Mouse (Mus musculus): Measurements from ENCODE around the gene Elmod3. TPM values are rescaled to one million over a fixed set of nuclear protein-coding genes. Genes with fewer than 3 reads are reported as not detected.

Elmod3 gene
- polyA plus RNA-seq, 1 experiment from 2014 or later, result 11.8 TPM

DNA sequence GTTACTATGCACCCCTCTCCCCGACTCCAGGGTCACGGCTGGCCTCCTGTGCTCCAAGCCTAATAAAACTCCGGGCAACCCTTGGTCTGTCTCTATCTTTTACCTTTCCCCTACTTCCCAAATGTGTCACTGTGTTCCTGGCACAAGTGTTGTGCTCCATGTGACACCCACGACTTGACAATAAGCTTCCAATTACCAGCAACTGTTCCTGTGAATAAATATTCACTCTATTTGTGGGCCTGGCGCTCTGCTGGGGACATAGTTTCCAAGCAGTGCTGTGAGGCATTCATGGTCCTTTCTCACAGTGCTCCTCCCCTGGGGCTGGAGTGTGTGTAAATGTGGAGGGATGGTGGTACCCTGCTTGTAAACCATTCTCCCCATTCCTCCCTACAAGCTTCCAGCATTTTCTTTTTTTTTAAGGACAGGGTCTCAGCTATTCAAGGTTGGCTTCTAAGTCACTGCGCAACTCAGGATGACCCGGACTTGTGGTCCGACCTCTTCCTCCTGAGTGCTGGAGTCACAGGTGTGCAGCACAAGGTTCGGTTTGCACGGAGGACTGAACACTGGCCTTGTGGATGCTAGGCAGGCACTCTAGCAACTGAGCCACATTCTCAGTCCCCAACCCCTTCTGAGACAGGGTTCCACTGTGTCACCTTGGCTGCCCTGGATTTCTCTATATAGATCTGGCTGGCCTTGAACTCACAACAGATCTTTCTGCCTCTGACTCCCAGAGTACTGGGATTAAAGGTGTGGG, 27.4 kb downstream of the Elmod3 start:
- no peak for DNase-seq (ENCODE audit: low spot score)

DNA sequence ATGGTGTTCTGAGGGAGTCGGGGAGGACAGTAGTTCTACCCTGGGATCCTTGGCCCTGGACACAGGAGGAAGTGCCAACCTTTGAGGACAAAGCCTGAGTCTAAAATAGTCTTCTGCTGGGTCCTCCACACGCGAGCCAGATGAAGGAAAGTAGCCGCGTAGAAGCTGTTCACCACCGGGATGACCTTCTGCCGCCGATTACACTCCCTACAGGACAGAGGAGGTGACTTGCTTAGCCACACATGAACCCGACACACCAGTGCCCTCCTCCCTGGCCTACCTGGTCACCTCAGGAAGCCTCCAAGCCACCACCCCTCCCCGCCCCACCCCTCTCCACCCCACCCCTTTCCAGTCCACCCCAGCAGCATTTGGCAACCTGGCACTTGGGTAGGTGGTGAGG, 29.5 kb downstream of the Elmod3 start:
- DNase-seq (ENCODE audit: low spot score), result no peak

DNA sequence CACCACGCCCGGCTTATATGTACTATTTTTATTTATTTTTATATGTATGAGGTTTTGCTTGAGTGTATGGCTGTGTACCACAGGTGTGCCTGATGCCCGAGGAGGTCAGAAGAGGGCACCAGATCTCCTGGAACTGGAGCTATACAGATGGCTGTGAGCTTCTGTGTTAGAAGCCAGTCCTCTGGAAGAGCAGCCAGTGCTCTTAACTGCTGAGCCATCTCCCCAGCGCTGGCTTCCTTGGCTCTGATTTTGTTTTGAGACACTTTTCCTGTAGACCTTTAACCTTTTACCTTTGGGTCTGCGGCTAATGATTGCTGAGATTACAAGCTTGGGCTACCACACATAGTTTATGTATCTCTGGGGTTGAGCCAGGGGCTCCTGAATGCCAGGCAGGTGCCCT, 30.7 kb downstream of the Elmod3 start:
- DNase-seq (ENCODE audit: low spot score), result no peak

DNA sequence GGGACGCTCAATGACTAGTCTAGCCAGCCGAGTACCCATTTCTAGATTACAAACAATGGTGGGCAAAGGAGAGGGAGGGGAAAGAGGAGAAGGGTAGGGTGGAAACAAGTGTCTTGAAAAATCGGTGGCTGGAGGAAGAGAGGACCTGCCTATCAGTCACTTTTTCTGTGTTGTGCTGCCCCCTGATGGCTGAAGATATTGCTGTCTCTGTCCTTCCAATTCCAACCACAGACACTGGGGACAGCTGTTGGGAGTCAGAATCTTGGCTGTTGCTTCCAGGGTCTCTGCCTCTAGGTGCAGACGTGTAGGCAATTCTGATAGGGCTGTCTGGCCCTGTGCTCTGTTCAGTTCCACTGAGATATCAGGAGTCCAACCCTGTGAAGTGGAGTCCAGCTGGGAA, 32.2 kb downstream of the Elmod3 start:
- peak; percentile 85 for DNase-seq (ENCODE audit: low spot score)

DNA sequence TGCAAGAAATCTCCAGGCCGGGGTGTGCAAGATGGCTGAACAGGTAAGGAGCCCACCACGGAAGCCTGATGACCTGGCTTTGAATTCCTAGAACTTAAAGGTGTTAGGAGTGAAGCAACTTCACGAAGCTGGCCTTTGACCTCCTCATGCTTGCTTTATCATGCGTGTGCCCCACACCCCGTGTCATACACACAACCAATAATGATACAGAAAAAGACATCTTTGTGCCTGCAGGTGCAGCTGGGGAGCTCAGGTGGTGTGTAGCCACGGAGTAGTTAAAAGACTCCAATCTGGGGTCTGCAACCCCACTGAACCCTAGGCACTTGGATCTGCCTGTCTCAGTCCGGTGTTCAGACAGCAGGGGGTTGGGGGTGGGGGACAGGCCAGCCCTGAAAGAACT, 32.7 kb downstream of the Elmod3 start:
- no peak for DNase-seq (ENCODE audit: low spot score)

DNA sequence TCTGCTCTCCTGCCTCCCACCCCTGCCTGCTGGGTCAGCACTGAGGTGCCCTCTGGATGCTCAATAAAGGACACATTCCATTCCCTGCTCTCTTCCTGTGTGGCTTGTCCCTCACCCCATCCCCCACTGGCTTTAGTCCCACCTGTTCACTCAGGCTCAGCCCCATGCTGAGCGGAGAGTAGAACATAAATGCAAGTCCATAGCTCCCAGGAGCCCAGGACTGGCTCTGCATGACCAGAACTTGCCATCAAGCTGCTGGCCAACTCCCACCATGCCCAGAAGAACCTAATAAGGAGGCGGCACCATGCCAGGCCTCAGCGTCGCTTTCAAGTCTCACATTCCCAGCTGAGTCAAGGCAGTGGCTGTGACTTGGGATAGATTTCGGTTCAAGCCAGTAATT, 35.3 kb downstream of the Elmod3 start:
- DNase-seq (ENCODE audit: low spot score), result no peak

DNA sequence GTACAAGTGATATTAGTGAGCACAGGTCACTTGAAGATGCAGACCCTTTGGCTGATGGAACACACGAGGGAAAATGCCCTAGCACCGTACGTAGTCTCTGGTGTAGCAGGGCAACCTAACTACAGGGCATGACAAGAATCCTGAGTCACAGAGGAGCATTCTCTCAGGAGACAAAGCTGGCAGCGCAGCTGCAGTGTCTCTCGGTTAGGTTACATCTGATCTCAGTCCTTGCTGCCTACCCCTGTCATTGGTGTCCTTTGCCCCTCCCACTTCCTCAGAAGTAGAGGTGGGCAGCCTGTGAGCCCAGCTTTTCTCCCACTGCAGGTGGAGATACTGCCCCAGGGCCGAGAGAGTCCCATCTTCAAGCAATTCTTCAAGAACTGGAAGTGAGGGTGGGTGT, 35.7 kb downstream of the Elmod3 start:
- peak; percentile 51 for DNase-seq (ENCODE audit: low spot score)

DNA sequence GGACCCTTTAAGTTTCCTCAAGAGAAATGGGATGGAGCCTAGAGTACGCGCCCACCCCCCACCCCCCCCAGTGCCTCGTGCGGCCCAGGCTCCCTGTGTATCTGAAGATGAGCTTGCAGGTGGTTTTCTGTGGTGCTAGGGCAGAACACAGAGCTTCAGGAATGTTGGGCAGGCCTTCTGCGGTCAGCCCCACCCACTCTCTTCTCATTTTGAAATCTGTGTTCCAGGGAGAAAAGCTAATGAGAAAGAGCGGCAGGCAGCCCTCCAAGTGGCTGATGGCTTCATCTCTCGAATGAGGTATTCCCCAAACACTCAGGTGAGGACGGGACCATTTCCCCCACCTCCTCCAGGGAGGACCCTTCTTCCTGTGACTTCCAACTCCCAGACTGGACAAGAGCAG, 37.4 kb downstream of the Elmod3 start:
- DNase-seq (ENCODE audit: low spot score), result no peak

DNA sequence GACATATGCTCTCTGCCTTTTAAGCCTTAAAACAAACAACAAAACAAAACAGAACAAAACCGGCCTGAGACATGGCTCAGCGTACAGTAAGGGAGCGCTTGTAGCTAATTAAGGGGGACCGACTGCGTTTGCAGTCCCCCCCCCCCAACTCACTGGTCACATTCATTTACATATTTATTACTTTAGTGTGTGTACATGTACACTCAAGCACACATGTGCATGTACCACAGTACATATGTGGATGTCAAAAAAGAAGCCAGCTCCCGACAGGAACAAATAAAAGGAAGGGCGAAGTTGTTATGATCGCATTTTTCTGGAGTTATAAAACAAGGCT, 45.2 kb downstream of the Elmod3 start:
- DNase-seq (ENCODE audit: low spot score), result no peak

DNA sequence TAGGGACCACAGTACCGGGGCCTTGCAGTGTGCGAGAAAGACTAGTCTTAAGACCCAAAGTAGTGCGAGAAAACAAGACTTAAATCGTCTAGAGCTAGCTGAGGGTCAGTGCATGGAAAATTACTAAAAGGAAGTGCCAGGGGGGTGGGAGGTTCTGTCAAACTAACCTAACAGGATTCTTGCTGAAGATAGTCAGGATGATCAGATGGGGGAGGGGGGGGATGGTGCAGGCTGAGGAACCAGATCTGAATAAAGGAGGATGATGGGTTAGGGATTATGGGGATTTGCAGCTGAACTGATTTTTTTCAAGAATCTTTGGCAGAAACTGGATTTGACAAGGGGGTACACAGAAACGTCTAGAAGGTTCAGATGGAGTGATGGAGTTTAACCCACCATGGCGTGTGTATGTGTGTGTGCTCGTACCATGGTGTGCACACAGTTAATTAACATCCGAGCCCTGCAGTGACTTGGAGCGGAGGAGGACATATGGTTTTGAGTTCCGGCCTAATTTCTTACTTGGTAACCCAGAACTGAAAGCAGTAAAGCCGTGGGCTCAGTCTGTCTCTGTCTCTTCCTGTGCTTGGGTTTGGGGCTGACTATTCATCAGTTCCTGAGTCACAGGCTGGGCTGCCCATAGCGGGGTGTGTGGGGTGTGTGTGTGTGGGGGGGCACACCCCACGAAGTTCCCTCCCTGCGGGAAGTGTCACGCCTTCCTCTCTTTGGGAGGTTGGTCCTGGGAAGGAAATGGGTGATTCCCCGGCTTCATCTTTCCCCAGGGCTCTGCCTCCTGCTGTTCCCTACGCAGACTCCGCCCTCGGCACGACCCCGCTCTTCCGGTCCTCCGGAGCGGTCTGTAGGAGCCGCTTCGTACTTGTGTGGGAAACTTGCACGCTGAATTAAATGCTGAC, 45.8 kb downstream of the Elmod3 start:
- DNase-seq (ENCODE audit: low spot score), result peak; percentile 76

DNA sequence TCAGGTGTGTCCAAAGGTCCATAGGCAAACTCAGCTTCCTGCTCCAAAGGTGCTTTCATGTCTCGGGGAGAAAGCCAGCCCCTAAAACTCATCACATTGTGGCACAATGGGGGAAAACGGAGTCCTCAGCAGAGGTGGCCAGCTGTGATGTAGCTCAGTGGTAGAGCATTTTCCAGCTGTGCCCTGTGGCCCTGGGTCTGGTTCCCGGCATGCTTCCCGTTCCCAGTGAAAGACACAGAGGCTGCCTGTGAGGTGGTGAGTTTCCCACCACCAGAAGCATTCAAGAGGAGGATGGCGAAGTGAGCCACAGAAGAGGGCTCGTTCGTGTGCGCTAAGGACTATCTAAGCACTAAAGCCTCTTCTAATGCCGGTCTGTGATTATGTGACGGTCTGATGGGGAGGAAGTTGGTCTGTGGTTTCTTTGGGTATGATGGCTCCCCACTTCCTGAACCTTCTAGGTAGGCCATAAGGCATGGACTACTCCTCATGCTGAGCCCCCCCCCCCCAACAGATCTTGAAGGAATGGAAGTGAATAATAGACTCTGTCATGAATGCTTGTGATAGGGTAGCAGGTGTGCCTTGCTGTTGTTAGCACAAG, 47.6 kb downstream of the Elmod3 start:
- peak; percentile 32 for DNase-seq (ENCODE audit: low spot score)

DNA sequence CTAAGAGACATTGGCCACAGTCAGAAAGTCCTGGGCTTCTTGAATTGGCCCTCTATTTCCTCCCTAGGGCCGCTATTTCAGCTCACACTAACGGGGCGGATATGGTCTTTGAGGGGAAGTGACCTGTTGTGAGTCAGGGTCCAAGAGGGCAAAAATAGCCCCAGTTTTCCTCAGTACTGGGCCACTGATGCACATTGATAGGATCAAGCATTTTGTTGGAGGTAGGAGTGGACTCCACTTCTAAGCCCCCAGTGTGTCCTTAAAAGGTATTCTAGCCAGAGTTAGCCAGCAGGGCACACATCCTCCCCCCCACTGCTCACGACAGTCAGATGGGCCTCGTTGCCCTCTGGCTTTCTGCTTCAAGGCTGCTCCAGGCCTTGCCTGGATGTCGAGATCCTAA, 48.2 kb downstream of the Elmod3 start:
- no peak for DNase-seq (ENCODE audit: low spot score)

DNA sequence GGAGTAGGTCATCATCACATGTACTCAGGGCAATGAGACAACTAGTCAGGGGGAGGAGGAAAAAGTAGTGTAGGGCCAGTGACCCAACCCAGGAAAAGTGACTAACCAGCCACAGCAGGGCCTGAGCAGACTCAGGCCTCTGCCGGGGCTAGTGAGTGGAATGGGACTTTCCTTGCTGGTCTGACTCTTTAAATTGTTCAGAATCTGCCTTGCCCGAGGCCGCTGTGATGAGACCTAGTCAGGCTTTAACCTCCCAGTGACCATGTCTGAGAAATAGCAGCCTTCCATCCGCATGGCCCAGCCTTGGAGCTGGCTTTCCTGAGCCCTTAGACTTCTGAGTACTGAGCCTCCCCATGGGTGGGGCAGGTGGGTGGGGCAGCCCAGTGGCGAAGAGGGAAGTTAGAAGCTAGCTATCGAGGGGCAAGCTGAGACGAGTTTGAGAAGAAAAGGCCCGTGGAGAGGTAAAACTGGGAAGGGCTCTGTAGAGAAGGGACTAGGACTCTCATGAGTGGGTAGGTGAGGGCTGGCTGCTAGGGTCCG, 49.1 kb downstream of the Elmod3 start:
- no peak for DNase-seq (ENCODE audit: low spot score)

DNA sequence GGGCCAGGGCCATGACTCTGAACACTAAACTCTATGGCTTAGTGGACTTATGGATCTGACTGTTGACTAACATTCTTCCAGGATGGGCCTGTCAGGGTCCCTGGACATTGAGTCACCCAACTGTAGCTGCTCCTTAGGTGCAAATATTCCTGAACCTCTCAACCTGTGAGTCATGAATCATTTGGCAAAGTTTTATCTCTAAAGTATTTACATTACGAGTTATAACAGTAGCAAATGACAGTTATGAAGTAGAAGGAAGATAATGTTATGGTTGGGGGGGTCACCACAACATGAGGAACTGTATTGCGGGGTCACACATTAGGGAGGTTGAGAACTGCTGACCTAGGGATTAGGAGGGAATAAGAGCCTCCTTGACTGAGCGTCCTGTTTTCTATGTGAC, 50.4 kb downstream of the Elmod3 start:
- no peak for DNase-seq (ENCODE audit: low spot score)

DNA sequence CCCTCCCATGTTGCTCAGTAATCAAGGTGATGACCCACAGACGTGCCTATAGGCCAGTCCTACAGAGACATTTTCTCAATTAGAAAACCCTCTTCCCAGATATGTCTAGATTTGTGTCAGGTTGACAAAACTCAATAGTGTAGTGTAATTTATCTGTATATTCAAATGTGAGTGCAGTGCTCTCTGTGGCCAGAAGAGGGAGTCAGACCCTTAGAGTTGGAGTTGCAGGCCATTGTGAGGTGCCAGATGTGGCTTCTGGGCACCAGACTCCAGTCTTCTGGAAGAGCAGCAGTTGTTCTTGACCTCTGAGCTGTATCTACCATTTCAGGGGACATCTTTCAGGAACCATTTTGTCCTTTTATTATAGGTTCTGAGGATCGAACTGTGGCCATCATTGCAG, 51.1 kb downstream of the Elmod3 start:
- DNase-seq (ENCODE audit: low spot score), result no peak

DNA sequence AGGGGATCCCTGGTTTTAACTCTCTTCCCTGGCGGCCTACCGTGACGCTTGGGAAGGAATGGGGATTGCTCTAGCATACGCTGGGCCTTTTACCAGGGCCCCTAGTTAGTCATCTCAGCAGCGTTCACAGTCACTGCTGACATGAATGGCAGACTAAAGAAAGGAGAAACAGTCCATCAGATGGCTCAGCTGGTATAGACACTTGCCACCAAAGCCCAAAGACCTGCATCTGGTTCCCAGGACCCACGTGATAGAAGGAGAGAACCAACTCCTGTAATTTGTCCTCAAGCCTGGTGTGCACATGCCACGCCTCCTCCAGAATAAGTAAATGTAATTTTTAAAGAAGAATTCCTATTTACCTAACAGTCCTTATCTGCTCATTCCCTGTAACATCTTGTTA, 52.8 kb downstream of the Elmod3 start:
- no peak for DNase-seq (ENCODE audit: low spot score)

DNA sequence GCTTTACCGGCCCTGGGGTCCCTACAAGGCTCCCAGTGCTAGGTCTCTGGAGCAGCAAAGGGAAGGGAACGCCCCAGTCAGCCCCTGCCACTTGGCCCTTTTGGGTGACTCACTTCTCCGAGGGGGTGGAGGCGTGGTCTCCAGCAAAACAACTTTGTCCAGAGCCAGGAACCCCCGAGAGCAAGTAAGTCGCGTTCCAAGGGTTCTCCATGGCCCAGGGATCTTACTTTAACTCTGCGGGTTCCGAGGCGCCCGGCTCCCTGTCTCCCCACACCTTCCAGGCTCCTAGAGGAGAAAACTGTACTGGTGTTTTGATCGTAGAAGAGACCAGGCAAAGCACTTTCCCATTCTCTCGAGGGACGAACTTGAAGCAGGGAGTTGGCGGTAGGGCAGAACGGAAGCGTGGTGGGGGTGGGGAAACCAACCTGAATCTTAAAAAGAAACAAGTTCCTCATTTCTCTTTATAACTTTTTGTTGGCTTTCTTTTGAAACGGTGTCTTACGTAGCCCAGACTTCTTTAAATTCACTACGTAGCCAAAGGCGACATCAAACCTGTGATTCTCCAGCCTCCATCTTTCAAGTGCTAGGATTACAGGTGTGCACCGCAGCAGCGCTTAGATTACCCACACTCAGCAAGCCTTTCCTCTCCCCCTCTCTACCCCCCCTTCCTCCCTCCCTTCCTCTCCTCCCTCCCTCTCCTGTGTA, 53.8 kb downstream of the Elmod3 start, which contains the start of gene Capg:
Gene Capg (plus strand): TSS at position 109 of the 705 bp plus-strand sequence.
- peak; percentile 75 for DNase-seq (ENCODE audit: low spot score)

DNA sequence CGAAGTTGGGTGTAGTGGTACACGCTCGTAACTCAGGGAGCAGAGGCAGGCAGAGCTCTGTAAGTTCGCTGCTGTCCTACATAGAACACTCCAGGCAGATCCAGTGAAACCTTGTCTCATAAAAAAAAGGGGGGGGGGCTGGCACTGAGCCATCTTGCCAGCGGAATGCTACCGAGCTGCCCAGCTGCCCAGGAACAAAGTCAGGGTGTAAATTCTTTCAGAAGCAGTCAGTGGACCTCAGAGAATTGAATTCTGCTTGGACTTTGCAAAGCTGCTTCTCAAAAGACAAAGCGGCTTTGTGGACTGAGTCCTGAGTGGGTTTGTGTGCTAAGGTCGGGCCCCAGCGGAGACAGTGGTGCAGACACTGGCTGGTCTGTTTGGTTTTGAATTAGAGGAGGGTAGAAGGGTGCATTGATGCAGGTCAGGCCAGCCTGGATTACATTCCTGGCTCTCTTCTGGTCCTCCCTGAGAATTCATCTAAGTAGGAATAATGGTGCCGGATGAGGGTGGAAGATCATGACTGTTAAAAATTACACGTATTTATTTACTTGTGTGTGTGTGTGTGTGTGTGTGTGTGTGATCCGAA, 54.9 kb downstream of the Elmod3 start:
- no peak for DNase-seq (ENCODE audit: low spot score)

DNA sequence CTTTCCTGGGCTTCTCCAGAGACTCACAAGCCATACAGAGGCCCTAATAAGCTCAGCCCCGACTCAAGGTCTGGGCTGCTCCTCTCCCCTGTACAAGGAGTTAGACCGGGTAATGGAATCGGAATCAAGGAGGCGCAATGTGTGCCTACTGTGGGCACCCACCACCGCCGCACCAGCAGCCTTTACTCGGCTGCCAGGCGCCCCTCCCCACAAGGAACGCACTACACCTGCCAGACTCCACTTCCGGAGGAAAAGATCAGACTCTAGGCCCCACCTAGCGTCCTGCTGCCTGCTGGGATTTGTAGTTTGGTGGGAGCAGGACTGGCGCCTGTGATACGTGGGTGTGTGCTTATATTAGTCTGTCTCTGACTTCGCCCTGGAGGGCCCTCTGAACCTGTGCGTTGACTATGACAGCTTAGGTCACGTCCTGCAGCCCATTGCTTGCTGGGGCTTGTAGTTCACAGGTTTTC, 59.6 kb downstream of the Elmod3 start:
- DNase-seq (ENCODE audit: low spot score), result peak; percentile 90

DNA sequence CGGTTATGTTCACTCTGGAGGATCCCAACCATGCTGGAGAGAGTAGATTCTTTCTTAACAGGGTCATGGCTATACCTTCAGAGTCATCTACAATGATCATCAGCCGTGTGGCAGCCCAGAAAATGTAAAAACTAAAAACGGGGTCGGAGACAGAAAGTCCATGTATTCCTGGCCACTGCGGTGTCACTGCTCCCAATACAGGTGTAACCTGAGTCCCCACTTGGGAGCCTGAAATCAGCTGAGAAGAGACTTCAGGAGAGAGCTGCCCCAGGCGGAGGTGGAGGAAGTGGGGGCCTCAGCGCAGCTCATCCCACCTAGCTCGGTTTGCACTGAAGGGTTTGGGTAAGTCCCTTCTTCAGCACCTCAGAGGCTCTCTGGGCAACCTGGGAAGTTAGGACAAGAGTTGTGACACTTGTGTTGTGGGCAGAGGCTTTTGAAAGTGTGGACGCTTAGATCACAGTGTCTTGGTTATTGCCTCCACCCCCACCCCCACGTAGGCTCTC, 60.2 kb downstream of the Elmod3 start:
- DNase-seq (ENCODE audit: low spot score), result no peak

DNA sequence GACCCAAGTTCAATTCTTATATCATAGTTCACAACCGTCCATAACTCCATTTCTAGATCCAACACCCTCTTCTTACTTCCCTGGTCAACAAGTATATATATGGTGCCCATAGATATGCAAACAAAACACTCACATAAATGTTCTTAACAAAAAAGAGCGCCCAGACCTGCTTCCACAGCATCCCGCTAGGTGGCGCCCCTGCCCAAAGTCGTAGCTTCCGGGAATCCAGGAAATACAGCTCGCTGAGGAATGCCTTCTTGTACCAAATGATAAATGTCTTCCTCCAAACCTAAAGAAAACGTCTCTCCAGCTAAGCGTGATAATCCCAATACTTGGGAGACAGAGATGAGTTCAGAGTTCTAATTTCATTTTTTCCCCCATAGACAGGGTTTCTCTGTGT, 63.0 kb downstream of the Elmod3 start:
- DNase-seq (ENCODE audit: low spot score), result peak; percentile 88

Data from thymus, postnatal 0 days (tissue).